Mouse (Mus musculus): ENCODE data around the gene Gprc5d. TPM values are rescaled to one million over a fixed set of nuclear protein-coding genes. Genes with fewer than 3 reads are reported as not detected.

Gprc5d gene
- 0.07 TPM in 1 of 2 replicates, not detected in the other for polyA plus RNA-seq (2015; fragmentation: Nextera tagmentation; extraction: Ambion mirVana)

GRCm38 (mm10) chr6:135118183-135118582 lies at the start of gene Gprc5d:
Gene Gprc5d (minus strand): TSS chr6:135118283.
- H3K27me3 ChIP-seq (ENCODE audit: control insufficient read depth, insufficient read depth, low read length) = no peaks in the 10 kb centered on the region
- no peak within 1 kb of the TSS for H3K27ac ChIP-seq (replicated peaks)
- H3K4me3 ChIP-seq (ENCODE audit: low read depth, low read length) = no peak within 1 kb of the TSS
- H3K9ac ChIP-seq (ENCODE audit: low read length) = no peak within 1 kb of the TSS
- H3K4me1 ChIP-seq (replicated peaks; ENCODE audit: control insufficient read depth, insufficient read depth) = no peaks in the 10 kb centered on the region
- WGBS = 79% methylated on average over 5 of the region's 5 CpGs
- TF ChIP-seq CTCF (IDR thresholded peaks at IDR 0.05; ENCODE audit: low read depth) (no peak), EP300 (optimal IDR thresholded peaks at IDR 0.05) (no peak)
- no peak for ATAC-seq (ENCODE audit: low FRiP score, low TSS enrichment)
- no peak within 1 kb of the TSS for H3K4me2 ChIP-seq (replicated peaks; ENCODE audit: low read depth)
- H3K36me3 ChIP-seq (ENCODE audit: control insufficient read depth, insufficient read depth, low read length) = no peaks in the 10 kb centered on the region
- DNase-seq (ENCODE audit: low spot score) = no peak
- H3K9me3 ChIP-seq (ENCODE audit: control insufficient read depth, low read length) = no peaks in the 10 kb centered on the region

- H3K27ac ChIP-seq (replicated peaks) = no peak overlapping the region
- H3K9ac ChIP-seq (ENCODE audit: low read length) = no peak overlapping the region
- H3K4me1 ChIP-seq (replicated peaks; ENCODE audit: control insufficient read depth, insufficient read depth) = no peaks in the 10 kb centered on the region
- H3K4me3 ChIP-seq (ENCODE audit: low read depth, low read length) = no peak overlapping the region
- ATAC-seq (ENCODE audit: low FRiP score, low TSS enrichment) = no peak
- TF ChIP-seq EP300 (optimal IDR thresholded peaks at IDR 0.05) = no peak
- TF ChIP-seq CTCF (IDR thresholded peaks at IDR 0.05; ENCODE audit: low read depth) = no peak
- peak overlapping the region; percentile 78; the same call in 1 of the 2 replicates for H3K4me2 ChIP-seq (replicated peaks; ENCODE audit: low read depth)
- no peaks in the 10 kb centered on the region for H3K27me3 ChIP-seq (ENCODE audit: control insufficient read depth, insufficient read depth, low read length)
- DNase-seq (ENCODE audit: low spot score) = no peak
- no peaks in the 10 kb centered on the region for H3K9me3 ChIP-seq (ENCODE audit: control insufficient read depth, low read length)
- 70% methylated on average over 5 of the region's 5 CpGs for WGBS
- no peaks in the 10 kb centered on the region for H3K36me3 ChIP-seq (ENCODE audit: control insufficient read depth, insufficient read depth, low read length)
Measured at GRCm38 (mm10) chr6:135166712-135167111, 48.6 kb upstream of the Gprc5d start.

GRCm38 (mm10) chr6:135166262-135166661 lies 48.2 kb upstream of the Gprc5d start:
- DNase-seq (ENCODE audit: low spot score) = no peak
- ATAC-seq (ENCODE audit: low FRiP score, low TSS enrichment) = no peak
- Histone ChIP-seq H3K36me3 (ENCODE audit: control insufficient read depth, insufficient read depth, low read length) (no peaks in the 10 kb centered on the region), H3K4me3 (ENCODE audit: low read depth, low read length) (no peak overlapping the region), H3K9me3 (ENCODE audit: control insufficient read depth, low read length) (no peaks in the 10 kb centered on the region), H3K4me2 (replicated peaks; ENCODE audit: low read depth) (no peak overlapping the region), H3K27ac (replicated peaks) (no peak overlapping the region), H3K27me3 (ENCODE audit: control insufficient read depth, insufficient read depth, low read length) (no peaks in the 10 kb centered on the region), H3K9ac (ENCODE audit: low read length) (no peak overlapping the region), H3K4me1 (replicated peaks; ENCODE audit: control insufficient read depth, insufficient read depth) (no peaks in the 10 kb centered on the region)
- TF ChIP-seq CTCF (IDR thresholded peaks at IDR 0.05; ENCODE audit: low read depth) = no peak
- no peak for TF ChIP-seq EP300 (optimal IDR thresholded peaks at IDR 0.05)
- WGBS = 94% methylated on average over 3 of the region's 3 CpGs

- DNase-seq (ENCODE audit: low spot score) (no peak), ATAC-seq (ENCODE audit: low FRiP score, low TSS enrichment) (no peak)
- H3K9me3 ChIP-seq (ENCODE audit: control insufficient read depth, low read length) = no peaks in the 10 kb centered on the region
- H3K9ac ChIP-seq (ENCODE audit: low read length) = no peak overlapping the region
- TF ChIP-seq CTCF (IDR thresholded peaks at IDR 0.05; ENCODE audit: low read depth) (no peak), EP300 (optimal IDR thresholded peaks at IDR 0.05) (no peak)
- H3K27ac ChIP-seq (replicated peaks) = no peak overlapping the region
- no peaks in the 10 kb centered on the region for H3K27me3 ChIP-seq (ENCODE audit: control insufficient read depth, insufficient read depth, low read length)
- no peak overlapping the region for H3K4me3 ChIP-seq (ENCODE audit: low read depth, low read length)
- H3K4me2 ChIP-seq (replicated peaks; ENCODE audit: low read depth) = no peak overlapping the region
- no peaks in the 10 kb centered on the region for H3K36me3 ChIP-seq (ENCODE audit: control insufficient read depth, insufficient read depth, low read length)
- H3K4me1 ChIP-seq (replicated peaks; ENCODE audit: control insufficient read depth, insufficient read depth) = no peaks in the 10 kb centered on the region
- 69% methylated on average over 2 of the region's 2 CpGs for WGBS
Measured at GRCm38 (mm10) chr6:135165706-135166105, 47.6 kb upstream of the Gprc5d start.

GRCm38 (mm10) chr6:135165191-135165590 lies 47.1 kb upstream of the Gprc5d start:
- 62% methylated on average over 3 of the region's 3 CpGs for WGBS
- ATAC-seq (ENCODE audit: low FRiP score, low TSS enrichment) (no peak), DNase-seq (ENCODE audit: low spot score) (no peak)
- Histone ChIP-seq H3K27ac (replicated peaks) (no peak overlapping the region), H3K4me2 (replicated peaks; ENCODE audit: low read depth) (no peak overlapping the region), H3K27me3 (ENCODE audit: control insufficient read depth, insufficient read depth, low read length) (no peaks in the 10 kb centered on the region), H3K9me3 (ENCODE audit: control insufficient read depth, low read length) (no peaks in the 10 kb centered on the region), H3K9ac (ENCODE audit: low read length) (no peak overlapping the region), H3K4me1 (replicated peaks; ENCODE audit: control insufficient read depth, insufficient read depth) (no peaks in the 10 kb centered on the region), H3K36me3 (ENCODE audit: control insufficient read depth, insufficient read depth, low read length) (no peaks in the 10 kb centered on the region), H3K4me3 (ENCODE audit: low read depth, low read length) (no peak overlapping the region)
- TF ChIP-seq EP300 (optimal IDR thresholded peaks at IDR 0.05) (no peak), CTCF (IDR thresholded peaks at IDR 0.05; ENCODE audit: low read depth) (no peak)

GRCm38 (mm10) chr6:135162861-135163260 lies 44.8 kb upstream of the Gprc5d start:
- ATAC-seq (ENCODE audit: low FRiP score, low TSS enrichment) (no peak), DNase-seq (ENCODE audit: low spot score) (no peak)
- H3K9me3 ChIP-seq (ENCODE audit: control insufficient read depth, low read length) = no peaks in the 10 kb centered on the region
- H3K4me2 ChIP-seq (replicated peaks; ENCODE audit: low read depth) = no peak overlapping the region
- no peak overlapping the region for H3K27ac ChIP-seq (replicated peaks)
- WGBS = 67% methylated on average over 4 of the region's 4 CpGs
- H3K4me3 ChIP-seq (ENCODE audit: low read depth, low read length) = no peak overlapping the region
- no peaks in the 10 kb centered on the region for H3K27me3 ChIP-seq (ENCODE audit: control insufficient read depth, insufficient read depth, low read length)
- no peak overlapping the region for H3K9ac ChIP-seq (ENCODE audit: low read length)
- H3K4me1 ChIP-seq (replicated peaks; ENCODE audit: control insufficient read depth, insufficient read depth) = no peaks in the 10 kb centered on the region
- no peaks in the 10 kb centered on the region for H3K36me3 ChIP-seq (ENCODE audit: control insufficient read depth, insufficient read depth, low read length)
- TF ChIP-seq CTCF (IDR thresholded peaks at IDR 0.05; ENCODE audit: low read depth) (no peak), EP300 (optimal IDR thresholded peaks at IDR 0.05) (no peak)
